Mouse (Mus musculus) hindbrain, embryonic 16.5 days (tissue): Measurements from ENCODE around the gene Olfr1360. TPM values are rescaled to one million over a fixed set of nuclear protein-coding genes. Genes with fewer than 3 reads are reported as not detected.

Experiments used
- ATAC-seq: fragments of 200-750 bp; cut with Nextera tagmentation; 2 replicates; pipeline ENCODE4 v1.8.0; 2017; ENCODE audit warnings: moderate TSS enrichment, moderate library complexity
- H3K27ac ChIP-seq: fragments of 300-500 bp; sonication (generic); 2 replicates; pipeline ENCODE4 v1.5.1; 2014; ENCODE audit warnings: low read depth, mild to moderate bottlenecking, control low read depth, low read length, moderate library complexity
- H3K27me3 ChIP-seq: fragments of 300-500 bp; sonication (generic); replicated peaks from 2 replicates; pipeline ENCODE4 v1.6.1; 2014; ENCODE audit warnings: low read length; ENCODE audit not compliant: control insufficient read depth, insufficient read depth
- H3K36me3 ChIP-seq: fragments of 300-500 bp; sonication (generic); 2 replicates; pipeline ENCODE4 v1.6.1; 2014; ENCODE audit warnings: mild to moderate bottlenecking, low read length, moderate library complexity, mixed read lengths; ENCODE audit not compliant: control insufficient read depth, insufficient read depth
- H3K4me1 ChIP-seq: fragments of 300-500 bp; sonication (generic); 2 replicates; pipeline ENCODE4 v1.6.1; 2014; ENCODE audit warnings: low read depth, low read length; ENCODE audit not compliant: control insufficient read depth, insufficient read depth
- H3K4me2 ChIP-seq: fragments of 300-500 bp; sonication (generic); 2 replicates; pipeline ENCODE4 v1.6.1; 2014; ENCODE audit warnings: mild to moderate bottlenecking, low read length, control low read depth, moderate library complexity
- H3K4me3 ChIP-seq: fragments of 300-500 bp; sonication (generic); 2 replicates; pipeline ENCODE4 v1.5.1; 2014; ENCODE audit warnings: mild to moderate bottlenecking, low read length, control low read depth, moderate library complexity
- H3K9ac ChIP-seq: fragments of 300-500 bp; sonication (generic); 2 replicates; pipeline ENCODE4 v1.6.1; 2014; ENCODE audit warnings: low read depth, mild to moderate bottlenecking, control low read depth, low read length, moderate library complexity
- H3K9me3 ChIP-seq: fragments of 300-500 bp; sonication (generic); 2 replicates; pipeline ENCODE4 v1.6.1; 2014; ENCODE audit warnings: mild to moderate bottlenecking, low read length, moderate library complexity; ENCODE audit not compliant: control insufficient read depth
- WGBS: fragments of 180-500 bp; shearing (Covaris S2); extraction: QIAGEN DNeasy Blood & Tissue Kit; methylation state at CpG from one replicate; pipeline ENCODE4 v1.1.7; 2014; 5-methylcytosine and 5-hydroxymethylcytosine counted together
- microRNA-seq: library from miRNA; unstranded; fragments of <30 nt; microRNA quantifications from one replicate; pipeline ENCODE4, GENCODE M21; 2017
- polyA plus RNA-seq: library from polyadenylated mRNA; unstranded; fragments of >200 nt; fragmentation: Nextera tagmentation; extraction: Ambion mirVana; gene quantifications from 2 replicates; pipeline ENCODE4 v1.2.1, GENCODE M21; 2015

Gene Olfr1360
- polyA plus RNA-seq, 1 experiment from 2014 or later, result not detected

GRCm38 (mm10) chr13:21697811-21698210 is 20.6 kb upstream of the Olfr1360 start, which contains the start of gene Olfr1359:
TSS of gene Olfr1359 (plus strand) at chr13:21698111.
- Histone ChIP-seq H3K4me1 (no peaks in the 10 kb centered on the region), H3K4me3 (no peak within 1 kb of the TSS), H3K9ac (no peak within 1 kb of the TSS), H3K27ac (no peak within 1 kb of the TSS), H3K27me3 (no peaks in the 10 kb centered on the region), H3K36me3 (no peaks in the 10 kb centered on the region), H3K9me3 (no peaks in the 10 kb centered on the region), H3K4me2 (no peak within 1 kb of the TSS)
- no peak for ATAC-seq

- ATAC-seq, result no peak
- no peaks in the 10 kb centered on the region for H3K27me3 ChIP-seq
- no peak within 1 kb of the TSS for H3K4me2 ChIP-seq
- WGBS, result 68% methylated on average over 2 of the region's 2 CpGs
- no peak within 1 kb of the TSS for H3K9ac ChIP-seq
- no peak within 1 kb of the TSS for H3K27ac ChIP-seq
- no peak within 1 kb of the TSS for H3K4me3 ChIP-seq
- H3K9me3 ChIP-seq, result no peaks in the 10 kb centered on the region
- H3K4me1 ChIP-seq, result no peaks in the 10 kb centered on the region
- no peaks in the 10 kb centered on the region for H3K36me3 ChIP-seq
Observed at GRCm38 (mm10) chr13:21663286-21663685, 13.9 kb downstream of the Olfr1360 start, which contains the start of gene Olfr1361. TSS of gene Olfr1361 (minus strand) at chr13:21663386.

GRCm38 (mm10) chr13:21642418-21642817 is 34.8 kb downstream of the Olfr1360 start, which contains the start of gene Olfr11:
TSS of gene Olfr11 (minus strand) at chr13:21642518.
- WGBS, result 69% methylated on average over 2 of the region's 2 CpGs
- Histone ChIP-seq H3K9ac (no peak within 1 kb of the TSS), H3K4me2 (no peak within 1 kb of the TSS), H3K27ac (no peak within 1 kb of the TSS), H3K9me3 (no peaks in the 10 kb centered on the region), H3K4me1 (no peaks in the 10 kb centered on the region), H3K36me3 (no peaks in the 10 kb centered on the region), H3K4me3 (no peak within 1 kb of the TSS), H3K27me3 (no peaks in the 10 kb centered on the region)
- ATAC-seq, result no peak

Small RNAs within 50 kb of the gene (microRNA-seq; reads per million reads assigned to microRNA genes)
- not detected for gene Gm44357
- gene Gm44367, result not detected

Other genes starting within 250 kb of the Olfr1360 start
- gene Pgbd1, start 236.3 kb downstream of the Olfr1360 start, polyA plus RNA-seq, result 2.8 and 3.5 TPM in 2 replicates
- 17.6 and 20.6 TPM in 2 replicates for gene Zscan26, start 223.7 kb downstream of the Olfr1360 start, polyA plus RNA-seq
- gene Nkapl, start 208.9 kb downstream of the Olfr1360 start, polyA plus RNA-seq, result 2.5 and 3.2 TPM in 2 replicates
- 10.8 and 11.3 TPM in 2 replicates for gene Zkscan4, start 198.5 kb downstream of the Olfr1360 start, polyA plus RNA-seq
- not detected in 2 replicates for gene Gm10065, start 198.0 kb downstream of the Olfr1360 start, polyA plus RNA-seq
- gene AK157302, start 182.2 kb downstream of the Olfr1360 start, polyA plus RNA-seq, result 0.64 and 2.0 TPM in 2 replicates
- 6.5 and 23.7 TPM in 2 replicates for gene Gm11273, start 176.0 kb downstream of the Olfr1360 start, polyA plus RNA-seq
- 4.3 and 4.4 TPM in 2 replicates for gene Zkscan8, start 146.3 kb downstream of the Olfr1360 start, polyA plus RNA-seq
- 0.11 and 0.13 TPM in 2 replicates for gene Olfr1366, start 134.6 kb downstream of the Olfr1360 start, polyA plus RNA-seq
- 0.05 and 0.09 TPM in 2 replicates for gene Olfr1535, start 117.5 kb downstream of the Olfr1360 start, polyA plus RNA-seq
- gene Olfr1364, start 95.6 kb downstream of the Olfr1360 start, polyA plus RNA-seq, result not detected in 2 replicates
- not detected in 2 replicates for gene Olfr1362, start 63.4 kb downstream of the Olfr1360 start, polyA plus RNA-seq
- 0.05 TPM in 1 of 2 replicates, not detected in the other for gene Olfr11, start 34.9 kb downstream of the Olfr1360 start, polyA plus RNA-seq
- not detected in 2 replicates for gene Olfr1361, start 14.0 kb downstream of the Olfr1360 start, polyA plus RNA-seq
- not detected in 2 replicates for gene Olfr1359, start 20.7 kb upstream of the Olfr1360 start, polyA plus RNA-seq
- not detected in 2 replicates for gene Hist1h2bl, start 38.7 kb upstream of the Olfr1360 start, polyA plus RNA-seq
- gene Hist1h2ai, start 39.0 kb upstream of the Olfr1360 start, polyA plus RNA-seq, result 5.1 and 6.5 TPM in 2 replicates
- gene Hist1h3h, start 40.3 kb upstream of the Olfr1360 start, polyA plus RNA-seq, result 0.98 TPM in 1 of 2 replicates, not detected in the other
- 0.50 and 1.2 TPM in 2 replicates for gene Hist1h2bm, start 44.6 kb upstream of the Olfr1360 start, polyA plus RNA-seq
- gene Hist1h4j, start 57.7 kb upstream of the Olfr1360 start, polyA plus RNA-seq, result 0.35 and 0.55 TPM in 2 replicates
- not detected in 2 replicates for gene Hist1h4k, start 73.1 kb upstream of the Olfr1360 start, polyA plus RNA-seq
- 3.3 and 4.8 TPM in 2 replicates for gene Hist1h2ak, start 76.4 kb upstream of the Olfr1360 start, polyA plus RNA-seq
- not detected in 2 replicates for gene Hist1h2bn, start 76.7 kb upstream of the Olfr1360 start, polyA plus RNA-seq
- 2.7 and 3.1 TPM in 2 replicates for gene Hist1h1b, start 103.2 kb upstream of the Olfr1360 start, polyA plus RNA-seq
- 19.4 and 19.7 TPM in 2 replicates for gene Hist1h3i, start 106.0 kb upstream of the Olfr1360 start, polyA plus RNA-seq
- 1.2 TPM in 1 of 2 replicates, not detected in the other for gene Hist1h2an, start 109.8 kb upstream of the Olfr1360 start, polyA plus RNA-seq
- gene Hist1h2bp, start 110.1 kb upstream of the Olfr1360 start, polyA plus RNA-seq, result not detected in 2 replicates
- 4.0 and 4.4 TPM in 2 replicates for gene Hist1h2bq, start 132.8 kb upstream of the Olfr1360 start, polyA plus RNA-seq
- not detected in 2 replicates for gene Hist1h2ao, start 133.1 kb upstream of the Olfr1360 start, polyA plus RNA-seq
- gene Hist1h4m, start 134.3 kb upstream of the Olfr1360 start, polyA plus RNA-seq, result not detected in 2 replicates
- gene Hist1h4n, start 154.8 kb upstream of the Olfr1360 start, polyA plus RNA-seq, result 2.9 and 4.2 TPM in 2 replicates
- gene Hist1h2ap, start 156.1 kb upstream of the Olfr1360 start, polyA plus RNA-seq, result 530 and 568 TPM in 2 replicates
- 3.8 and 4.2 TPM in 2 replicates for gene Hist1h2br, start 156.3 kb upstream of the Olfr1360 start, polyA plus RNA-seq